ENCODE assay signal across 16 mouse cellular contexts in genomic region chr6:37781894-37782293, GRCm38 (mm10).
"Had no signal": no experiment of that assay in that cellular context is flagged by ENCODE, and none has a peak within 500 bp of the region (broad histone marks: within the 10 kb centered on the region; RNA-seq: fewer than 3 reads in every experiment).

No protein-coding gene starts in this region.

- H3K4me1 ChIP-seq: neural tube, embryonic 13.5 days; neural tube, embryonic 15.5 days; stomach, embryonic 15.5 days had no signal

- H3K36me3 ChIP-seq: neural tube, embryonic 13.5 days; neural tube, embryonic 15.5 days; stomach, embryonic 15.5 days had no signal

- H3K9ac ChIP-seq: neural tube, embryonic 13.5 days; neural tube, embryonic 15.5 days; stomach, embryonic 15.5 days had no signal

- H3K4me3 ChIP-seq: neural tube, embryonic 13.5 days; neural tube, embryonic 15.5 days; stomach, embryonic 15.5 days had no signal

- DNase-seq: retina, postnatal 1 day; right cerebral cortex, adult 18-20 months; right cerebral cortex, postnatal 14 days; right cerebral cortex, postnatal 25 days; right cerebral cortex, postnatal 4 days; spleen, adult 18-20 months; thymus, adult 18-20 months; thymus, adult 2 months; thymus, postnatal 14 days; thymus, postnatal 25 days; thymus, postnatal 36 days; thymus, postnatal 4 days had no signal

- H3K27ac ChIP-seq: neural tube, embryonic 13.5 days; neural tube, embryonic 15.5 days; stomach, embryonic 15.5 days; stomach, postnatal 0 days had no signal

- H3K9me3 ChIP-seq: neural tube, embryonic 13.5 days; stomach, embryonic 15.5 days had no signal

- H3K4me2 ChIP-seq: neural tube, embryonic 13.5 days; neural tube, embryonic 15.5 days; stomach, embryonic 15.5 days had no signal

- H3K27me3 ChIP-seq: neural tube, embryonic 13.5 days; neural tube, embryonic 15.5 days; stomach, embryonic 15.5 days had no signal
